Mouse (Mus musculus) liver, postnatal 0 days (tissue): ENCODE results near the gene Pip4k2a.

Experiments used
- CTCF ChIP-seq: sonication (generic); IDR thresholded peaks from 2 replicates; pipeline ENCODE4 v1.5.1; 2016; ENCODE audit warnings: antibody characterized with exemption, low read depth
- EP300 ChIP-seq: IDR thresholded peaks from 2 replicates; pipeline ENCODE4 v1.6.1; 2016; ENCODE audit warnings: antibody characterized with exemption, low read depth, mild to moderate bottlenecking

GRCm38 (mm10) chr2:18853345-18853744 is 144.6 kb downstream of the Pip4k2a start:
- no peak for TF ChIP-seq CTCF
- no peak for TF ChIP-seq EP300
